Mouse (Mus musculus): ENCODE results near the gene Rhobtb1.

- TF ChIP-seq POLR2A (IDR thresholded peaks at IDR 0.05; ENCODE audit: control insufficient read depth, low read depth, low read length) (no peak), CTCF (IDR thresholded peaks at IDR 0.05; ENCODE audit: control insufficient read depth, insufficient read depth, insufficient replicate concordance, low read depth, low read length) (no peak)
These were observed 69.1 kb downstream of the Rhobtb1 start for GRCm38 (mm10) chr10:69220296-69220695.

All from testis, adult 2 months (tissue).